Mouse (Mus musculus) right cerebral cortex, postnatal 4 days (tissue): ENCODE data around the gene Cep112.

Source experiments
- DNase-seq: peaks from one replicate; pipeline ENCODE4 v3.0.0-alpha.2; 2022

The Cep112 gene

GRCm38 (mm10) chr11:108449811-108450210 is 24.8 kb downstream of the Cep112 start:
- DNase-seq = peak; percentile 91

- no peak for DNase-seq
Measured at GRCm38 (mm10) chr11:108459599-108459998, 34.6 kb downstream of the Cep112 start.

DNA sequence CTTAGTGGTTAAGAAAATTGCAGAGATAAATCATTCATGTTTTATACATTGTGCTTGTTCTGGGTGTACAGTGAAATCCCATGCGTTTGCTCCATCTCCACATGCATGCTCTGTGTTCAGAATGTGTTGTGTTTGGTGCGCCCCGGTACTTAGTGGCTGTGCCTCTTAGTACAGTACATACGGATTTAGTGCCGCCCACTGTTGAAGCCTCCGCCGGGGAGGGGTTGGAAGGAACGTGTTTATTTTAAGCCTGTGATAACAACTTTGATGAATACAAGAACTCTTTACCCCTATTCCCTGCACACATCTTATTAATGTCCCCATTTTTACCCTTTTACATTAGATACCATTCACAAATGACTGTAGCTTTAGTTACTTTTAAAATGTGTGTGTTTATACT is 39.1 kb downstream of the Cep112 start:
- DNase-seq = no peak

DNA sequence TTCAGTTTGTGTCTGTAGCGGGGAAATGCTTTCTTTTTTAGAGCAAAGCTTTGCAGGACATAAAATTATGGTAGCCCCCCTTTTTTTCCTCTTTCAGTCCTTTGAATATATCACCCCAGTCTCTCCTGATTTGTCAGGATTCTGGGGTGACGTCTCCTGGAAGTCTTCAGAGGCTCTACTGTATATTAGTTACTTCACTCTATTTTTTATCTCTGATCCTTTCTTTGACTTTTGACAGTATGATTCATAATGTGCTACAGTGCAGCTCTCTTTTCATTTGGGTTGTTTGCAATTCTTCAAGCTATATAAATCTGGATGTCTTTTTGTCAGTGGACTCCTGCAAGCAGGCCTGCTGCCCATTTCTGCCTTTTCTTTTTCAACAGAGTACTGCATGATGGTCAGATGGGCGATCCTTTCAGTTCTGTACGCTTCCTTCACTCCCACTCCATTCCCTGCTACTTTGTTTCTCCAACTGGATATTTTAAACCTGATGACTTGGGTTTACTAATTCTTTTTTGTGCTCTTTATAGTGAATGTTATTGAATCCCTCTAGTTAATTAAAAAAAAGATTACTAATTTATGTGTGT is 39.8 kb downstream of the Cep112 start:
- DNase-seq = no peak

GRCm38 (mm10) chr11:108475738-108476137 is 50.7 kb downstream of the Cep112 start:
- no peak for DNase-seq

GRCm38 (mm10) chr11:108476226-108476625 is 51.2 kb downstream of the Cep112 start:
- no peak for DNase-seq

DNA sequence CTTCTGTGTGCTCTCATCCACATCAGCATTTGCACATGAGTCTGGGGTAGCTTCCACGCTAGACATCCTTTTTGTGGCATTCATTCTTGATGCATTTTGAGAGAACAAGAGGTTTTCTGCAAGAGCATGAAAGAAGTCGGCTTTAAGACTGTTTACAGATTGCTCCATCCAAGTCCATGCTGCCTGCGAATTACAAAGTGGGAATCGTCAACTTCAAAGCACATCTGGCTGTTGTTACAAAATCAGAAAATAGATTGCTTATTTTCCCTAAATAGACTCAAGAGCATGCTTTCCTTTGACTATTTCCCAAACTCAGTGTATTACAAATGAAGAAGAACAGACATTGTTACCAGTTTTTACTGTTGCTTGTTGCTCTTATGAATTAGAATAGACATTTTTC is 59.0 kb downstream of the Cep112 start:
- DNase-seq = no peak

GRCm38 (mm10) chr11:108488256-108488655 is 63.3 kb downstream of the Cep112 start:
- no peak for DNase-seq

DNA sequence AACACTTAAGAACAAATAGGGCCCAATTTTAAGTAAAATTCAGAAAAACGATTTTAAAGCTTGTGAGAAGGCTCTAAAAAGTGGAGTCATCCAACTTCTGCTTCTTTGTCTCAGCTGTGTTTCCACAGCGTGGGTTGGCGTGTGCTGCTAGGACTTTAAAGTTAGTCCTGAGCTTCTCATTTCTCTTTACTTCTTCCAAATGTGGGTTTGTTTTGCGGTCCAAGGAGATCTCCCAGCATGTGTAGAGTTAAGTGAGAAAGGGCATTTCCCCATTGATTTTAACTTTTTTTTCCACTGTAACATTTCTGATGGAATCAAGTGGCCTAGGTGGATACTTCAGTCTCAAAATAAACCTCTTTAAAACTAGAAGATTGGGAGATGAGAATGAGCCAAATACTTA is 64.9 kb downstream of the Cep112 start:
- DNase-seq = no peak

DNA sequence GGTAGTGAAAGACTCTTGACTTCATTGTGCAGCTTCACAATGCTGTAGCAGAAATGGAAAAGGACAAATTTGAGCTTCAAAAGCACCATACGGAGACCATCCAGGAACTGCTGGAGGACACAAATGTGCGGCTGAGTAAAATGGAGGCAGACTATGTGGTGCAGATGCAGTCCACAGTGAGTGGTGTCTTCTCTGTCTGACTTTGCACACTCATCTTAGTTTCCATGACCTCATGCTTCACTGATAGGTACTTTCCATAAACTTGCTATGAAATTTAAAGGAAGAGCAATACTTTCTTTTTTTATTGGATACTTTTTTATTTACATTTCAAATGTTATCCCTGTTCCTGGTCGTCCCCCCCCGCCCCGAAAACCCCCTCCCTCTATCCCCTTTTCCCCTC is 83.2 kb downstream of the Cep112 start:
- DNase-seq = no peak

- no peak for DNase-seq
Measured at GRCm38 (mm10) chr11:108527725-108528363, 102.9 kb downstream of the Cep112 start.

DNA sequence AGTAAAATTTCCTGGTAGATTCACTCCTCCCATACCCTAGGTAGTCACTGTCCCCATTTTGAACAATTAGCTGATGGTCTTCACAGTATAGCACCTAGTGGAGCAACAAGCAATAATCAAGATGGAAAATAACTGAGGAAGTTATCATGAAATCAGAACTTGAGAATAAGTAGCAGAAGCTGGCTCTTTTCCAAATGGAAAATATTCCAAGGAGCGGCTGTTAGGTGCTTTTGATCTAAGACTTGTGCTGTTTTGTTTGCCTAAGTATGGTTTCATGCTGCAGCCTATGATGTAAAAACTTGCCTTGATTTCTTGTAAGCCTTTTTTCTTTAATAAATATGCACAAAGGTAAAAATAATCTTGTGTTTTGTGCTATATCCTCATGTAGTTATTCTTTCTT is 107.9 kb downstream of the Cep112 start:
- no peak for DNase-seq

GRCm38 (mm10) chr11:108534014-108534413 is 109.0 kb downstream of the Cep112 start:
- DNase-seq = no peak

DNA sequence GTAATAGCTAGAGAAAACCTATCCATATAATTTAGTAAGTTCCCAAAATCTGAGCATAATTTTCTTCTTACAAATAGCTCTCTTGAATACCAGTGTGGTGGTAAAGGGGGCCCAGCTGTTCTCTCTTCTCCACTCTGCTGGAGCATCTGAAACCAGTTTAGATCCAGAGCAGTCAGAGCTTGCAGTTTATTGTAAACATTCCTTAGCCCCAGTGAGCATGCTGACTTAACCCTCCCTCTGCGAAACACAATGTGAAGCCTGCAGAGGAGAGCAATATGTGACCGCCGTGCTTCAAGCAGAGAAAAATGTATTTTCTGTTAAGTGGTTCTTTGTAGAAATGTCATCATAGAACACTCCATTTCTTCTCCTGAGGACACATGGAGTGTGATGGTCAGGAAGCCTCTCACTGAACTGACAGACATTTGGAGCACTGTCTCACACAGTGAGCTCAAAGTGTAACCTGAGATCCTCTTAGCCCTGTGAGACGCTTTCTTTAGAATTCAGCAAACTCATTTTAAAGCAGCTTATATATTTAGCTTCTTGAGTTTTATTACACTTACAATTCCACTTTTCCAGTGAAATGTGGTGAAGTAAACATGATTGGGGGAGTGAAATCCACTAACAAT is 128.1 kb downstream of the Cep112 start:
- DNase-seq = no peak

- no peak for DNase-seq
Measured at GRCm38 (mm10) chr11:108553881-108554280, 128.9 kb downstream of the Cep112 start.

DNA sequence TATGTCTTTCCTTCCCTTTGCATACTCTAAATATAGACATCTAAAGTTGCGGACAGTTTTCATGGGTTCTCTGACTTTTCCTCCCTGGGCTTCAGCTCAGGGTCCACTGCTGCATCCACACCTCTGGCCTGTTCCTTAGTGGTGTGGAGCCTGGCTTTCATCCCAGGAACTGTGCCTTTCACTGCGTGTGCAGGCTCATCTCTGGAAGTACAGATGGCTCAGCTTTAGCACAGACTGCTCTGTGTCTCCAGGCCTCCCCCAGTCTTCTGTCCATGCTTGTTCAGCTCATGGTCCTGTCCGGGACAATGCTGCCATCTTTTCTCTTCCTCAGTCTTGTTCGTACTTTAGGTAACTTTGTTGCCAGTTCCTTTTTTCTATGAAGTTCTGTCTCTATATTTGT is 133.6 kb downstream of the Cep112 start:
- DNase-seq = no peak

DNA sequence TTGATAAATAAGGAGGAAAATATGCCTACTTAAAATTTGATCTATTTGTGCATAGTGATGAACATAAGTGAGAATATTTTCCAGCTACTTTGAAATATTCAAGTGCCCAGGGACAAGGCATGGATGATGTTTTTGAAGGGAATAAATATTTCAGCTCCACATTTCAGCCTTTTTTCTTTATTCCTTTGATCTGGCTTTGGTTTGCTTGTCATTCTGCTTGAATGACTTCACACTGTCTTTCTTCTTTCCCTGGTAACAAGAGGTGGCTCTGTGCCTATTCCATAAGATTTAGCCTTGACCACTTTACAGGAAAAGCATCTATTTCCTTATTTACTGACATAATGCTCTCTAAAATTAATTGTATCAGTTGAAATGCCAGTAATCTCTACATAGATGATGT is 134.5 kb downstream of the Cep112 start:
- DNase-seq = no peak

- DNase-seq = no peak
Measured at GRCm38 (mm10) chr11:108562076-108562475, 137.1 kb downstream of the Cep112 start.

DNA sequence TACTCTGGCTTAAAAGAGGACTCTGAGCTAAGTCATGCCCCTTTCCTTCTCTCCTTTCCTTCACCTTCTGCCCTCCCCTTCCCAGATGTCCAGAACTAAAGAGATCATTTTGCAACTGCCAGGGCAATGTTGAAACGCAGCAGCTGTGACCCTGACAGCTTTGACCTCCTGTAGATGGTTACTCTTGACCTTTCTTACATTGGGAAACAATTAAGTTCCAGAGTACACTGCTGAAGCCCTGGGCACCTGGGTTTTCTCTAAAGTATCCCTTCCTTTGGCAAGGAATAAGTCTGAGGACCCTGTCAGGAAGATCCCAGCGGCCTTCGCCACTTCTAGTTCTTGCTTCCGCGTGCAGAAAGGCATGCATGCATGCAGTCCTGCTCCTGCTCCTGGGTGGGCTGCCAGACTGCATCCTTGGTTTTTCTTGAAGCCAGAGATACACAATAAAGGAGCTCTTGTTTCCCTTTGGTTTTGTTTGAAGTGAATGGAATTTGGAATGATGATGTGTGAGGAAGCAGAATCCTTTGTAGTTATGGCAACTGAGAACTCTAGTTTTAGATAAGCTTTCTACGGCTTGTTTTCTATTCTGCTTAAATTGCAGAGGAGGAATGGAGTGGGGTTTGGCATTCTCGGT is 161.7 kb downstream of the Cep112 start:
- DNase-seq = peak; percentile 17

DNA sequence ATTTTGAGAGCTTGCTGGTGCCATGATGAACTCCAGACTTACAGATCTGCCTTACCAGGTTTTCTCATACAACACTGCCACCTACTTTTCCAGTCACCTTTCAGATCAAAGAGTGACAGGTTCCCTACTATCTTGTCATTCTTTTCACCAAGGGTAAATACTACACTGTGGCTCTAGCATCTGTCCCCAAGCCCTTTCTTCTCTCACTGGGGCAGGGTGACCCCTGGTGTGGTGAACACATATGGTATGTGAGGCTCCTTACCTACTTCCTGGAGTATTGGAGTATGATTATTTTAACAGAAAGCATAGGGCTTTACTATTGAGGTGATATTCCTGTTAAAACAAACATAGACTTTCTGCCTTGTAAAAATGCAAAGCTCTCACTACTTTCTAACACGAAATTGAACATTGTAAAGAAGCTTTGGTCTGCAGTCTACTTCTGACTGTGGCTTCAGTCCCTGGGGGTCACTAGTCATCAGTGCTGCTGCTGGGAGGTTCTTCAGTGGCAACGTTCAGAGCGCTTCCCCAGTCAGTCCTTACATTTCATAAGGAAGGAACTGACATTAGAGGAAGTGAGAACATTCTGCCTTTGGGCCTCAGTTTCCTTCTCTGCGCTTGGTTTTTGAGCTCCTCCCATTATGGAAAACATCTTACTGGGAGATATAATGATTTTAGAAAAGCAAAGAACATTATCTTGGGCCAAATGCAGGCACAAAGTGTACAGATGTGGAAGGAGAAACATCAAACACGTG is 168.4 kb downstream of the Cep112 start:
- DNase-seq = no peak

GRCm38 (mm10) chr11:108593959-108594579 is 169.1 kb downstream of the Cep112 start:
- DNase-seq = no peak

- no peak for DNase-seq
Measured at GRCm38 (mm10) chr11:108605301-108605700, 180.3 kb downstream of the Cep112 start.

DNA sequence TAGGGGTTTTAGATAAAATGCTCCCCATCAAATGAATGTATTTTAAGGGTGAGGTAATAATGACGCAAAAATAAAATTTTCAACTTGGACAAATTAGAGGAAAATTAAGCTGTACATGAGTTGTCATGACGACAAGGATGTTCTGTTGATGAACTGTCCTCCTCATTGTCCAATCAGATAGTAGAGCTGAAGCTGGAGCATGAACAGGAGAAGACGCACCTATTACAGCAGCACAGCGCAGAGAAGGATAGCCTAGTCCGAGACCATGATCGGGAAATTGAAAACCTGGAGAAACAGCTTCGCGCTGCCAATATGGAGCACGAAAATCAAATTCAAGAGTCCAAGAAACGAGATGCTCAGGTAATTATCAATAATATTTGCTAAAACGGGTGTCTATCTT is 181.0 kb downstream of the Cep112 start:
- no peak for DNase-seq
